Mouse (Mus musculus): ENCODE measurements at regions not wholly inside any gene's neighbourhood (a gene's known extent, or its start where the extent isn't known, plus 50 kb on each side); places are given as distances from the start of the nearest gene placed in this dataset.

- DNase-seq (ENCODE audit: low spot score in 2 of 2), result peak in 1 of 2 experiments; percentile 1
These were observed 68.6 kb upstream of the Rph3a start for GRCm38 (mm10) chr5:121078531-121078930.

- no peak for DNase-seq (ENCODE audit: low spot score in 2 of 2)
These were observed 66.8 kb upstream of the Rph3a start for GRCm38 (mm10) chr5:121076741-121077140.

- DNase-seq (ENCODE audit: low spot score in 2 of 2), result no peak
These were observed 58.9 kb upstream of the Rph3a start for GRCm38 (mm10) chr5:121068821-121069220.

GRCm38 (mm10) chr5:121064721-121065120, 54.8 kb upstream of the Rph3a start:
- no peak for DNase-seq (ENCODE audit: low spot score in 2 of 2)

- DNase-seq (ENCODE audit: low spot score in 2 of 2), result no peak
These were observed 53.2 kb upstream of the Rph3a start for GRCm38 (mm10) chr5:121062930-121063584.

GRCm38 (mm10) chr5:121061688-121062087, 51.8 kb upstream of the Rph3a start:
- DNase-seq (ENCODE audit: low spot score in 2 of 2), result no peak
